Mouse (Mus musculus) stomach, postnatal 0 days (tissue): ENCODE data around the gene Usp54.

ENCODE experiments used
- CTCF ChIP-seq: IDR thresholded peaks from 2 replicates; pipeline ENCODE4 v1.5.1; 2016; ENCODE audit warnings: antibody characterized with exemption, low read depth, mild to moderate bottlenecking, moderate library complexity
- EP300 ChIP-seq: optimal IDR thresholded peaks from 2 replicates; pipeline ENCODE3; 2016; ENCODE audit warnings: antibody characterized with exemption

DNA sequence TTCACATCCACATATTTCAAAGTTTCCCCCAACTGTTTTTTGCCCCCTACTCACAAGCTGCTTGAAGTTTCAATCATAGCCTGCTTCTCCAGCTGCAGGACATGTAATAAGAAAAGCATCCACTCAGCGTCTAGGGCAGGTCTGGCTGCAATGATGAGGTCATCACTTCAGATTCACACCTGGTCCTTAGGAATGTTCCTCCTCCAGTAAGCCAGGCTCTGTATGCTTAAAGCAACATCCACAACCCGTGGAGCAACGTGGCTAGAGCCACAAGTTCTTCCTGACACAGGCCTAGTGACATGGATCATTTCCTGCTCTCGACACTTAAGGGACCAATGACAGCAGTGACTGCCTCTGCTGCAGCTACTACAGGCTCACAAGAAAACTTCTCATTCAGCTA is 9.6 kb downstream of the Usp54 start:
- TF ChIP-seq CTCF, result no peak
- no peak for TF ChIP-seq EP300
